Mouse (Mus musculus) embryonic fibroblast, embryonic 13.5 days (primary cell): ENCODE measurements at regions not wholly inside any gene's neighbourhood (a gene's known extent, or its start where the extent isn't known, plus 50 kb on each side); places are given as distances from the start of the nearest gene placed in this dataset.

ENCODE experiments used
- CTCF ChIP-seq: IDR thresholded peaks from 2 replicates; pipeline ENCODE4 v1.5.1; 2011; ENCODE audit warnings: mild to moderate bottlenecking, control low read depth, low read length, moderate library complexity, borderline replicate concordance; ENCODE audit not compliant: insufficient read depth
- POLR2A ChIP-seq: IDR thresholded peaks from 2 replicates; pipeline ENCODE4 v1.6.1; 2011; ENCODE audit warnings: low read depth, mild to moderate bottlenecking, control low read depth, low read length, moderate library complexity

DNA sequence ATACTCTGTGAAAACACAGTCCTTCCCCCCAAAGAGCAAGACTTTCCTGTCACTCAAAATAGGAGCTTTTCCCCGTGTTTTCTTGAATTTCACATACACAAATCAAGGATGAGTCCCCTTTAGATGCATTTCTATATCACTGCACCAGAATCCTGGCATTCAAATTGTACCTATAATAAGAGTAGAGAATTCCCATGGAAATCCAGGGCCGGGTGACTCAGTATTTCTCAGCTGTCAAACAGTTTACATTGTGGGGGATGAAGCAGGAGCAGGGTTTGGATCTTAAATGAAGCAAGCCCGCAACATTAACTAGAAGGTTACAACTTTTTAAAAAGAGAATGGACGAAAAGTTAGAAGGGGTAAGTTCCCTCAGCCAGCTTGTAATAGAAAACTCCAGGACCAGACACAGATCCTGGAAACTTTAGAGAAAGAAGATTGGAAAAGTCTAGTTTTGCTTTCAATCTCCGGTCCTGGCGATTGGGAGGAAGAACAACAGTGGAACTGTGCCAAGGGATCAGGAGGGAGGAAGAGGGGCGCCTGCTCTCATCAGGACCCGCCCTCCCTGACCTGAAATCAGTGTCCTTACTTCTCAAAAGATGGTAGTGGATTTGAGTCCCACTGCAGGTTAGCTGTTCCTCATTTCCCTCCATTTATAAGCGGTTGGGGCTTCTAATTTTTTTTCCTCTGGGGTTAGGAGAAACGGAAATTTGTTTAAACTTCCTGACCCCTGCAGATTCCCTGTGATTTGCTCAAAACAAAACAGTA lies 676.4 kb downstream of the Cypt12 start:
- TF ChIP-seq POLR2A (no peak; the same call in 1 of the 2 replicates), CTCF (no peak)
